Comparison of ENCODE assay signal across 31 mouse cellular contexts in the genomic region with DNA sequence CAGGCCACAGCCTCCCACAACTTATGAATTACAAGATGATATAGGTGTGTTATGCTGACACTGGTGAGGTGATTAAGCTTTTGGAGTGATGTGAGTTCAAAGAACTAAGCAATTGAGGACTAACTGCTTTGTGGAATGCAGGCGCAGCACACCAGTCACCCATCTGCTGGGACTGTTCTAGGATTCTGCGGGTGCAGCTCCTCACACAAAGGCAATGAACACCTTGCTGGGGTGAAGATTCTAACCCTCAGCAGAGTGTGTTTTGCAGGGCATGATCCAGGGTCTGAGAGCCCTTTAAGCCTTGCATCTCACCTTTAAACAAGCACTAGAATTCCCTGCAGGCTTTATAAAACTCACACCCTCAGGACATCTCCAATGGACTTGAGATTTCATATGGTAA.
"Had no signal": no experiment of that assay in that cellular context is flagged by ENCODE, and none has a peak within 500 bp of the region (broad histone marks: within the 10 kb centered on the region; RNA-seq: fewer than 3 reads in every experiment).

No protein-coding gene starts in this region.

- DNase-seq: heart, postnatal 10 days; heart, postnatal 14 days; heart, postnatal 36 days; heart, postnatal 4 days; kidney, adult 11 months; kidney, adult 18-20 months; kidney, adult 8-10 months; kidney, postnatal 14 days; kidney, postnatal 25 days; kidney, postnatal 36 days; layer of hippocampus, adult 9-11 months; layer of hippocampus, postnatal 36 days had no signal

- H3K27ac ChIP-seq: heart, embryonic 10.5 days; heart, embryonic 13.5 days; heart, embryonic 15.5 days; hindbrain, embryonic 10.5 days; hindbrain, embryonic 12.5 days; hindbrain, embryonic 13.5 days; hindbrain, embryonic 14.5 days; hindbrain, embryonic 15.5 days; hindbrain, postnatal 0 days; intestine, embryonic 15.5 days; kidney, postnatal 0 days; layer of hippocampus, adult 2 months; left cerebral cortex, adult 2 months had no signal

- H3K4me3 ChIP-seq: heart, embryonic 10.5 days; heart, embryonic 12.5 days; heart, embryonic 13.5 days; heart, embryonic 15.5 days; hindbrain, embryonic 10.5 days; hindbrain, embryonic 12.5 days; hindbrain, embryonic 13.5 days; hindbrain, embryonic 15.5 days; intestine, embryonic 15.5 days; layer of hippocampus, adult 2 months; left cerebral cortex, adult 2 months had no signal

- H3K9me3 ChIP-seq: heart, embryonic 10.5 days; heart, embryonic 12.5 days; heart, embryonic 13.5 days; heart, embryonic 15.5 days; hindbrain, embryonic 10.5 days; hindbrain, embryonic 12.5 days; hindbrain, embryonic 13.5 days; hindbrain, embryonic 15.5 days; intestine, embryonic 15.5 days had no signal

- H3K36me3 ChIP-seq: heart, embryonic 10.5 days; heart, embryonic 12.5 days; heart, embryonic 13.5 days; heart, embryonic 15.5 days; hindbrain, embryonic 10.5 days; hindbrain, embryonic 12.5 days; hindbrain, embryonic 13.5 days; hindbrain, embryonic 15.5 days; intestine, embryonic 15.5 days had no signal

- H3K4me1 ChIP-seq: heart, embryonic 10.5 days; heart, embryonic 12.5 days; heart, embryonic 13.5 days; heart, embryonic 15.5 days; hindbrain, embryonic 10.5 days; hindbrain, embryonic 12.5 days; hindbrain, embryonic 13.5 days; hindbrain, embryonic 15.5 days; intestine, embryonic 15.5 days had no signal

- H3K4me2 ChIP-seq: heart, embryonic 11.5 days; heart, embryonic 12.5 days; heart, embryonic 13.5 days; heart, embryonic 15.5 days; hindbrain, embryonic 12.5 days; hindbrain, embryonic 13.5 days; hindbrain, embryonic 14.5 days; hindbrain, embryonic 15.5 days; intestine, embryonic 15.5 days had no signal

- H3K27me3 ChIP-seq: heart, embryonic 12.5 days; heart, embryonic 13.5 days; heart, embryonic 15.5 days; hindbrain, embryonic 12.5 days; hindbrain, embryonic 13.5 days; hindbrain, embryonic 15.5 days; intestine, embryonic 15.5 days had no signal

- H3K9ac ChIP-seq: heart, embryonic 12.5 days; heart, embryonic 13.5 days; heart, embryonic 15.5 days; hindbrain, embryonic 12.5 days; hindbrain, embryonic 13.5 days; hindbrain, embryonic 14.5 days; hindbrain, embryonic 15.5 days; intestine, embryonic 15.5 days had no signal

- ATAC-seq: hindbrain, embryonic 16.5 days; hindbrain, postnatal 0 days; inflammation-experienced regulatory T-cells, adult 6 months; intestine, embryonic 15.5 days; intestine, embryonic 16.5 days; intestine, postnatal 0 days had no signal
